ENCODE assay signal across 27 mouse cellular contexts in the genomic region with DNA sequence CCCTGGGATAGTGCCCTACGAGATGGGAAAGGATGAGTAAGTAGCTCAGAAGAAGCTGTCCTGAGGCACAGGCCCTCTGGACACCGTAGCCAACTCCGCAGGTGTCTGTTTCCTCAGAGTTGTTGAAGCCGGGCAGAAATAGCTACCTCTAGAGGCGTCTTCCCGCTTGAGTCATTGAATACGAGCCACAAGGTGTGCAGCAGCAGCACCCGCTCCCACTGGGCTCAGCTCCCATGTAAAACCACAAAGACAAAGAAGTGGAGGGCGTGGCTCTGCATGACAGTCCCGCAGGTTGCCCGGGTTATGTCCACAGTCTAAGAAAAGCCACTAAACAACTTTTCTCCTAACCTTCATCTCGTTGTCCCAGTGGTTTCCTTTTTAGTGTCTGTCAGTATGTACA. TPM values are rescaled to one million over a fixed set of nuclear protein-coding genes. Genes with fewer than 3 reads are reported as not detected.
DNase-seq lines count a peak whose midpoint lies in the region; ATAC-seq and TF ChIP-seq lines count a peak whose summit lies in the region.
"Had no signal": no experiment of that assay in that cellular context is flagged by ENCODE, and none has a peak within 500 bp of the region (broad histone marks: within the 10 kb centered on the region; RNA-seq: fewer than 3 reads in every experiment).

No protein-coding gene starts in this region.

- WGBS in hindbrain, postnatal 0 days, result 66% methylated on average over 12 of the region's 12 CpGs
- WGBS in hindbrain, embryonic 13.5 days, result 67% methylated on average over 12 of the region's 12 CpGs
- 63% methylated on average over 12 of the region's 12 CpGs for WGBS in cerebellum, adult 2 months

- H3K9me3 ChIP-seq in hindbrain, postnatal 0 days (ENCODE audit: low read length), result no peaks in the 10 kb centered on the region
- no peaks in the 10 kb centered on the region for H3K9me3 ChIP-seq in hindbrain, embryonic 13.5 days
- H3K9me3 ChIP-seq: embryonic facial prominence, embryonic 15.5 days; G1E; hindbrain, embryonic 12.5 days had no signal

- H3K4me3 ChIP-seq in hindbrain, postnatal 0 days (ENCODE audit: low read length), result no peak overlapping the region
- no peak overlapping the region for H3K4me3 ChIP-seq in hindbrain, embryonic 13.5 days
- H3K4me3 ChIP-seq in cerebellum, adult 2 months (replicated peaks; ENCODE audit: insufficient read depth, low read depth, low read length), result no peak overlapping the region
- H3K4me3 ChIP-seq: embryonic facial prominence, embryonic 15.5 days; gastrocnemius, adult 2 months; hindbrain, embryonic 12.5 days had no signal

- 0 out of 2 replicates have a peak, but pooled peaks have one; percentile 3 for TF ChIP-seq CTCF in hindbrain, postnatal 0 days (IDR thresholded peaks at IDR 0.05; ENCODE audit: low read depth)
- TF ChIP-seq CTCF in cerebellum, adult 2 months (IDR thresholded peaks at IDR 0.05; ENCODE audit: borderline replicate concordance, insufficient read depth, low read depth, low read length), result no peak

- H3K36me3 ChIP-seq in hindbrain, postnatal 0 days (ENCODE audit: insufficient read depth, low read length), result peaks cover 5% of the 10 kb centered on the region; the same call in 1 of the 2 replicates
- H3K36me3 ChIP-seq in hindbrain, embryonic 13.5 days, result peaks cover 31% of the 10 kb centered on the region

- no peak overlapping the region for H3K9ac ChIP-seq in hindbrain, postnatal 0 days (replicated peaks; ENCODE audit: low read length)
- no peak overlapping the region for H3K9ac ChIP-seq in hindbrain, embryonic 13.5 days
- H3K9ac ChIP-seq: embryonic facial prominence, embryonic 15.5 days; forebrain, postnatal 0 days; hindbrain, embryonic 12.5 days had no signal

- no peak overlapping the region for H3K27ac ChIP-seq in hindbrain, postnatal 0 days
- H3K27ac ChIP-seq in hindbrain, embryonic 13.5 days, result no peak overlapping the region
- no peak overlapping the region for H3K27ac ChIP-seq in cerebellum, adult 2 months (ENCODE audit: insufficient read depth, low read length)
- H3K27ac ChIP-seq: embryonic facial prominence, embryonic 15.5 days; gastrocnemius, adult 2 months; hindbrain, embryonic 12.5 days had no signal

- H3K27me3 ChIP-seq in hindbrain, postnatal 0 days (ENCODE audit: insufficient read depth, low read length), result no peaks in the 10 kb centered on the region
- H3K27me3 ChIP-seq in hindbrain, embryonic 13.5 days, result no peaks in the 10 kb centered on the region
- H3K27me3 ChIP-seq in cerebellum, adult 2 months (ENCODE audit: control insufficient read depth, insufficient read depth, low read length), result no peaks in the 10 kb centered on the region
- H3K27me3 ChIP-seq: CH12.LX; embryonic facial prominence, embryonic 15.5 days; hindbrain, embryonic 12.5 days; Patski had no signal

- no peaks in the 10 kb centered on the region for H3K4me1 ChIP-seq in hindbrain, postnatal 0 days (ENCODE audit: insufficient read depth, low read length)
- H3K4me1 ChIP-seq in hindbrain, embryonic 13.5 days (replicated peaks), result no peaks in the 10 kb centered on the region
- no peaks in the 10 kb centered on the region for H3K4me1 ChIP-seq in cerebellum, adult 2 months (ENCODE audit: control insufficient read depth, insufficient read depth, low read length)
- H3K4me1 ChIP-seq: embryonic facial prominence, embryonic 15.5 days; hindbrain, embryonic 12.5 days had no signal

- ATAC-seq in hindbrain, postnatal 0 days, result no peak
- no peak for ATAC-seq in hindbrain, embryonic 13.5 days (ENCODE audit: low FRiP score)
- 0 out of 2 replicates have a peak, but pooled peaks have one; percentile 14 for ATAC-seq in megakaryocyte progenitor cell, adult 5-6 weeks (replicated peaks; ENCODE audit: poor library complexity)
- ATAC-seq: forebrain, embryonic 14.5 days; forebrain, postnatal 0 days; hindbrain, embryonic 16.5 days; Patski had no signal

- H3K4me2 ChIP-seq in hindbrain, postnatal 0 days (ENCODE audit: low read depth, low read length), result no peak overlapping the region
- no peak overlapping the region for H3K4me2 ChIP-seq in hindbrain, embryonic 13.5 days
- H3K4me2 ChIP-seq: embryonic facial prominence, embryonic 15.5 days; heart, embryonic 11.5 days; hindbrain, embryonic 12.5 days had no signal

- no peak for TF ChIP-seq POLR2A in cerebellum, adult 2 months (IDR thresholded peaks at IDR 0.05; ENCODE audit: borderline replicate concordance, insufficient read depth, low read length)

- DNase-seq in hindbrain, postnatal 0 days (ENCODE audit: low spot score), result no peak
- peak; percentile 29 for DNase-seq in lung, postnatal 25 days (ENCODE audit: low spot score)
- DNase-seq in lung, postnatal 10 days, result no peak
- peak; percentile 21 to 34 for DNase-seq in urinary bladder, adult 18-20 months (ENCODE audit: low spot score in 2 of 2)
- DNase-seq in urinary bladder, adult 2 months (ENCODE audit: low spot score), result no peak
- DNase-seq in cerebellum, adult 2 months, result no peak
- DNase-seq: adrenal gland, postnatal 10 days; adrenal gland, postnatal 36 days; B cell, adult 2 months; cerebellum, adult 18-20 months; cerebellum, adult 9-11 months; cerebellum, postnatal 36 days; embryo, embryonic 11 days; forebrain, postnatal 0 days; gastrocnemius, adult 2 months; gastrocnemius, postnatal 14 days; heart, adult 11 months had no signal

RNA-seq across cellular contexts. Expression of gene Pebp1, which starts 56.4 kb away (rescaled TPM):
- 1,096 and 1,413 TPM in 2 replicates for total RNA-seq in hindbrain, postnatal 0 days (2014; rRNA removed)
- polyA plus RNA-seq in hindbrain, postnatal 0 days (2015; fragmentation: Nextera tagmentation; extraction: Ambion mirVana), result 1,008 and 1,032 TPM in 2 replicates
- polyA plus RNA-seq in hindbrain, embryonic 13.5 days (2015; fragmentation: Nextera tagmentation; extraction: Ambion mirVana), result 1,027 and 1,043 TPM in 2 replicates
- polyA plus RNA-seq in urinary bladder, adult 2 months (2012; rRNA removed), result 416 and 521 TPM in 2 replicates
- total RNA-seq in megakaryocyte progenitor cell, adult 5-6 weeks (2015), result 286 and 347 TPM in 2 replicates
- 131 and 158 TPM in 2 replicates for total RNA-seq in megakaryocyte progenitor cell, adult 5-6 weeks (2017)
- 792 and 833 TPM in 2 replicates for polyA plus RNA-seq in cerebellum, adult 2 months (2012; rRNA removed)

Comparison
In these comparisons a context has a peak if more than half of its experiments do, and no peak if none do; other contexts are left out.
1. DNase-seq: peak in lung, postnatal 25 days (single experiment) and urinary bladder, adult 18-20 months (2 of 2); none in hindbrain, postnatal 0 days (single experiment), lung, postnatal 10 days (single experiment), urinary bladder, adult 2 months (single experiment) and cerebellum, adult 2 months (0 of 2).